Mouse (Mus musculus) heart, postnatal 0 days (tissue): Measurements from ENCODE around the gene Runx1.

ENCODE experiments used
- CTCF ChIP-seq: IDR thresholded peaks from 2 replicates; pipeline ENCODE4 v1.5.1; 2016; ENCODE audit warnings: antibody characterized with exemption, control low read depth, low read depth
- EP300 ChIP-seq: IDR thresholded peaks from 2 replicates; pipeline ENCODE4 v1.6.1; 2016; ENCODE audit warnings: antibody characterized with exemption, low read depth

DNA sequence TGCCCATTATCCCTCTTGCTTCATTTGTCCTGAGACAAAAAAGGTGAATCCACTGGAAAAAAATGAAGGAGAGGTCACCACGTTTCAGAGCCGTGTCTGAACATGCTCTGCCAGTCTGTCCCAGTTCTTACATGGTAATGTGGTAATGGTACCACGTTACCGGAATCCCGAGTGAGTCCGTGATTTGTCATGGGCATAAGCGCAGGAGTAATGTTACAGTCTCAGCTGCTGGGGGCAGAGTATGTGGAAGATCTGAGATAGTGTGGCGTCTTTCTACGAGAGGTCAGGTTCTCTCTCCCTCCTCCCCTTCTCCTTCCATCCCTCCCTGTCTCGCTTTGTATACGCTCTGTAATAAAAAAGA lies 216.3 kb downstream of the Runx1 start:
- no peak for TF ChIP-seq CTCF
- TF ChIP-seq EP300: no peak
